Mouse (Mus musculus) hindbrain, postnatal 0 days (tissue): ENCODE results near the gene 4930452B06Rik. TPM values are rescaled to one million over a fixed set of nuclear protein-coding genes. Genes with fewer than 3 reads are reported as not detected.
"Not testable (repeated sequence)": the region's sequence is repeated elsewhere in the genome, so short reads cannot be mapped to it uniquely, and the experiment has no call there.

Experiments used
- ATAC-seq: fragments of 200-750 bp; cut with Nextera tagmentation; 2 replicates; pipeline ENCODE4 v1.8.0; 2017; ENCODE audit warnings: mild to moderate bottlenecking, moderate TSS enrichment, moderate library complexity
- DNase-seq: peaks from one replicate; pipeline ENCODE4 v3.0.0-alpha.2; 2015; ENCODE audit warnings: low spot score
- H3K27ac ChIP-seq: fragments of 300-500 bp; sonication (generic); 2 replicates; pipeline ENCODE4 v1.5.1; 2014; ENCODE audit warnings: mild to moderate bottlenecking
- H3K27me3 ChIP-seq: fragments of 300-500 bp; sonication (generic); 2 replicates; pipeline ENCODE4 v1.6.1; 2014; ENCODE audit warnings: low read length, mixed read lengths; ENCODE audit not compliant: insufficient read depth
- H3K36me3 ChIP-seq: fragments of 300-500 bp; sonication (generic); 2 replicates; pipeline ENCODE4 v1.6.1; 2014; ENCODE audit warnings: low read length, mixed read lengths; ENCODE audit not compliant: insufficient read depth
- H3K4me1 ChIP-seq: fragments of 300-500 bp; sonication (generic); 2 replicates; pipeline ENCODE4 v1.6.1; 2014; ENCODE audit warnings: antibody characterized with exemption, low read length, mixed read lengths; ENCODE audit not compliant: insufficient read depth
- H3K4me2 ChIP-seq: fragments of 300-500 bp; sonication (generic); 2 replicates; pipeline ENCODE4 v1.6.1; 2014; ENCODE audit warnings: low read depth, mild to moderate bottlenecking, low read length, moderate library complexity, mixed read lengths
- H3K4me3 ChIP-seq: fragments of 300-500 bp; sonication (generic); 2 replicates; pipeline ENCODE4 v1.5.1; 2014; ENCODE audit warnings: low read length
- H3K9ac ChIP-seq: fragments of 300-500 bp; sonication (generic); replicated peaks from 2 replicates; pipeline ENCODE4 v1.6.1; 2014; ENCODE audit warnings: mild to moderate bottlenecking, low read length, moderate library complexity, mixed read lengths
- H3K9me3 ChIP-seq: fragments of 300-500 bp; sonication (generic); 2 replicates; pipeline ENCODE4 v1.6.1; 2016; ENCODE audit warnings: low read length, mixed read lengths
- CTCF ChIP-seq: IDR thresholded peaks from 2 replicates; pipeline ENCODE4 v1.5.1; 2016; ENCODE audit warnings: antibody characterized with exemption, control low read depth, low read depth
- WGBS: fragments of 180-500 bp; shearing (Covaris S2); extraction: QIAGEN DNeasy Blood & Tissue Kit; methylation state at CpG from one replicate; pipeline ENCODE4 v1.1.7; 2014; 5-methylcytosine and 5-hydroxymethylcytosine counted together
- polyA plus RNA-seq: library from polyadenylated mRNA; unstranded; fragments of >200 nt; fragmentation: Nextera tagmentation; extraction: Ambion mirVana; gene quantifications from 2 replicates; pipeline ENCODE4 v1.2.1, GENCODE M21; 2015
- total RNA-seq: library from RNA; depleted of rRNA; stranded (reverse); fragments of >200 nt; gene quantifications from 2 replicates; pipeline ENCODE4 v1.2.3, GENCODE M21; 2014

Gene 4930452B06Rik
- total and polyA plus RNA-seq, 2 experiments from 2014 or later = 8.9 to 9.0 TPM

GRCm38 (mm10) chr14:8612080-8612479 is 54.0 kb downstream of the 4930452B06Rik start:
- ATAC-seq (no peak), DNase-seq (no peak)
- TF ChIP-seq CTCF = no peak
- Histone ChIP-seq H3K9me3 (no peaks in the 10 kb centered on the region), H3K27ac (no peak overlapping the region), H3K36me3 (no peaks in the 10 kb centered on the region), H3K9ac (no peak overlapping the region), H3K27me3 (no peaks in the 10 kb centered on the region), H3K4me1 (no peaks in the 10 kb centered on the region), H3K4me3 (no peak overlapping the region), H3K4me2 (no peak overlapping the region)

GRCm38 (mm10) chr14:8610108-8610507 is 55.9 kb downstream of the 4930452B06Rik start:
- Histone ChIP-seq H3K4me3 (no peak overlapping the region), H3K27ac (no peak overlapping the region), H3K4me2 (no peak overlapping the region), H3K9me3 (no peaks in the 10 kb centered on the region), H3K4me1 (no peaks in the 10 kb centered on the region), H3K9ac (no peak overlapping the region), H3K27me3 (no peaks in the 10 kb centered on the region), H3K36me3 (no peaks in the 10 kb centered on the region)
- TF ChIP-seq CTCF = no peak
- ATAC-seq = no peak
- DNase-seq = no peak
- 82% methylated on average over 3 of the region's 3 CpGs for WGBS

- ATAC-seq = peak; percentile 83
- TF ChIP-seq CTCF = peak; percentile 94
- Histone ChIP-seq H3K4me2 (no peak overlapping the region), H3K36me3 (no peaks in the 10 kb centered on the region), H3K9me3 (no peaks in the 10 kb centered on the region), H3K4me3 (no peak overlapping the region), H3K9ac (no peak overlapping the region), H3K27me3 (no peaks in the 10 kb centered on the region), H3K27ac (no peak overlapping the region), H3K4me1 (no peaks in the 10 kb centered on the region)
- peak; percentile 85 for DNase-seq
- WGBS = 7% methylated on average over 3 of the region's 3 CpGs
These were observed 57.4 kb downstream of the 4930452B06Rik start for GRCm38 (mm10) chr14:8608559-8609171.

GRCm38 (mm10) chr14:8604898-8605297 is 61.1 kb downstream of the 4930452B06Rik start:
- Histone ChIP-seq H3K27ac (no peak overlapping the region), H3K4me3 (no peak overlapping the region), H3K27me3 (no peaks in the 10 kb centered on the region), H3K9ac (no peak overlapping the region), H3K4me1 (no peaks in the 10 kb centered on the region), H3K4me2 (no peak overlapping the region), H3K36me3 (no peaks in the 10 kb centered on the region), H3K9me3 (no peaks in the 10 kb centered on the region)
- TF ChIP-seq CTCF = no peak
- ATAC-seq (no peak), DNase-seq (no peak)
- 56% methylated on average over 2 of the region's 2 CpGs for WGBS

- H3K27ac ChIP-seq = no peak overlapping the region
- DNase-seq = no peak
These were observed 81.0 kb downstream of the 4930452B06Rik start for GRCm38 (mm10) chr14:8585031-8585430.

GRCm38 (mm10) chr14:8551006-8551405 is 115.0 kb downstream of the 4930452B06Rik start:
- not testable (repeated sequence) for H3K4me1 ChIP-seq, H3K4me3 ChIP-seq, H3K27me3 ChIP-seq, H3K27ac ChIP-seq, H3K36me3 ChIP-seq, H3K9me3 ChIP-seq, DNase-seq, H3K4me2 ChIP-seq, H3K9ac ChIP-seq, ATAC-seq
- 87% methylated on average over 2 of the region's 2 CpGs for WGBS

More at GRCm38 (mm10) chr14:8585031-8585430, 81.0 kb downstream of the 4930452B06Rik start:
- no peak for TF ChIP-seq CTCF
- no peak for ATAC-seq
- Histone ChIP-seq H3K36me3 (no peaks in the 10 kb centered on the region), H3K4me1 (no peaks in the 10 kb centered on the region), H3K9ac (no peak overlapping the region), H3K4me2 (no peak overlapping the region), H3K9me3 (no peaks in the 10 kb centered on the region), H3K27me3 (no peaks in the 10 kb centered on the region), H3K4me3 (no peak overlapping the region)
- 97% methylated on average over 1 of the region's 1 CpGs for WGBS

GRCm38 (mm10) chr14:8549108-8549507 is 116.9 kb downstream of the 4930452B06Rik start:
- Histone ChIP-seq H3K4me3 (no peak overlapping the region), H3K9ac (no peak overlapping the region), H3K4me1 (no peaks in the 10 kb centered on the region), H3K27me3 (no peaks in the 10 kb centered on the region), H3K9me3 (no peaks in the 10 kb centered on the region), H3K4me2 (no peak overlapping the region), H3K36me3 (no peaks in the 10 kb centered on the region), H3K27ac (no peak overlapping the region)
- ATAC-seq (no peak), DNase-seq (no peak)
- no peak for TF ChIP-seq CTCF
- WGBS = 63% methylated on average over 4 of the region's 4 CpGs
